Mouse (Mus musculus) adrenal gland, adult (tissue): ENCODE measurements around the gene Cnst.

Source experiments
- DNase-seq, 2 experiments: peaks; one replicate each; pipeline ENCODE4 v3.0.0; 2022 to 2023; ENCODE audit warnings: low spot score in 1 of 2; ENCODE audit not compliant: inconsistent age in 2 of 2

Gene Cnst

DNA sequence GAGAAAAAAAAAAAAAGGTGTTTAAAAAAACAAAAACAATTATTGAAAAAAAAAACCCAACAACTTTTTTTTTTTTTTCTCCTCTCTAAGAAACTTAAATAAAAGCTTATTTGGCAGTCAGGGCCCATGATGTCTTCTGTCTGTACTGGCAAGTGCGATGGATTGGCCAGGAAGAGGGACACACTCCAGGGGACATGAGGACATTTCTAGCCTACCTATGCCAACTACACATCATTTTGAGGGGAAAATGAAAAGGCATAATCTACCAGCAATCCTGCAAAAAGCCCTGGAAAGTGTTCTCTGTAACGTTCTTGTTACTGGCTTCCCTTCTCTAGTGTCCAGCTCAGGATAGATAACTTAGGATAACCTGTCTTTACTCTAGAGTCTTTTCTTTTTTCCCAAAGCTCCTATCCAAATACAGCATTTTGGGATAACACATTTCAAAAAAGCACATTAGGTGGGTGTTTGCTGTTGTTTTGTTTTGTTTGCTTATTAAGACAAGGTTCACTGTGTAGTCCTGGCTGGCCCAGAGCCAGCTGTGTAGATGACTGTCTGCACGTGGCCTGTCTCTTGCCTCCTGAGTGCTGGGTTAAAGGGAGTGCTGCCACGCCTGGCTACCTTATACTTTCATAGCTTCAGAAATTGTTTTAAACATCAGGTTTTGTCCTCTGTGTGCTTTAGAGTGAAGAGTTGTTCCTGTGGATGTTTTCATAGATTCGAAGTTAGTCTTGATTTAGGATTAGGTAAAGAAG, 7.2 kb downstream of the Cnst start:
- peak in 1 of 2 experiments; percentile 51 for DNase-seq

DNA sequence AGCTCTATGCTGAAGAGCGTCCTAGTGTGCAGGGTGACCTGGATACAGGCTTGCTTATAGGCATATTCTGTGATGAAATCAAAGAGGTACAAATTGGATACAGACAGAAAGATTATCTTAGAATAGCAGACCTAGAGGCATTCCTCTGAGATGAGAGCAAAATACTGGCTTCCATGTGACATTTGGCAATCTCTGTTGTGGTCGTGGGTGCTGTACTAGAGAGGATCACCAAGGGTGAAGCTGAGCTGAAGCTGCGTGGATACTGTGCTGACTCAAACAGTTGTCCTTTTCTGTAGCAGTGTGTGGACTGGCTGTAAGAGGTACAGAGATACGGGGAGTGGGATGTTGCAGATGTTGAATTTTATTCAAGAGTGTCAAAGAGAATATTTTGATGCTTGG, 7.8 kb downstream of the Cnst start:
- peak in 1 of 2 experiments; percentile 24 for DNase-seq

DNA sequence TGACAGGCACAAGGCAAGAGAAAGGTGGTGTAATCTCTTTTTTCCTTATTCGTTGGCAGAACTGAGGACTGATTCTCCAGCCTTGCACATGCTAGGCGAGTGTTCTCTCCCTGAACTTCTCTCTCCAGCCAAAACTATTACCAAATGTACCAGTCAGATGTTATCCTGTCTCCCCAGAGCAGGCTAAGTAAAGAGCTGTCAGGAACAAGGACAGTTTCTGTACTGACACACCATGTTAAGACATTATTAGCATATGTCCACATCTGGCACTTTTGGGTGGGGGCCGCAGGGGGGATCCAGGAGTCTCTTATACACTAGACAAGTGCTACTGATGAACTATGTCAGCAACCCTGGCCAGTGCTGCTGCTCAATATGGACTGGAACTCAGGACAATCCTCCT, 10.8 kb downstream of the Cnst start:
- peak in 1 of 2 experiments; percentile 63 for DNase-seq

DNA sequence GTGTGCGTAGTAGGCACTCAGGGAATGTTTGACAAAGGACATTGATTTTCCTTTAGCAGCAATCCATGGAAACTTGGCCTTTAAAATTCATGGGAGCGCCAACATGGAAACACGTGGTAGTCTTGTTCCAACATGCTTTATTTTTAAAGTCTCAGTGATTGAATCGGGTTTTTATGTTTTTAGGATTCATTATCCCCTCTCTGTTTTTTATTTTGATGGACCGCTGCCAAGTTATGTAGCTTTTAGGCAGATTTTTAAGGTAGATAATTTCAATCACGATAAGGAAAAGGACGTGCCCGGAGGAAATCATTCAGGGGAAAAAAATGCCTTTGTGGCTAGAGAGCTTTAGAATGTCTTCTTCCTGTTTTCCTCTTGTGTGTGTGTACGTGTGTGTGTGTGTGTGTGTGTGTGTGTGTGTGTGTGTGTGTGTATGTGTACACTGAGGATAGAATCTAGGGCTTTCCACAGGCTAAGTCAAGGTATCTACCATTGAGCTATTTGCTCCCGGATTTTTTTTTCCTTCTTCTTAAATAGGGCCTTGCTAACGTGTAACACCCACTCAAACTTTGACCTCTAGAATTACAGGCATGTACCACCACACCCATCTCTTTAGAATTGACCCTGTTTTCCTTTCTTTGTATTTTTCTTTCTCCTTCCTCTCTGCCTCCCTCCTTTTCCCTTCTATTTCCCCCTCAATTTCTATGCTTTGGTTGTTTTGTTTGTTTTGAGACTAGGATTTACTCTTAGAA, 13.4 kb downstream of the Cnst start:
- DNase-seq = peak in 1 of 2 experiments; percentile 47

DNA sequence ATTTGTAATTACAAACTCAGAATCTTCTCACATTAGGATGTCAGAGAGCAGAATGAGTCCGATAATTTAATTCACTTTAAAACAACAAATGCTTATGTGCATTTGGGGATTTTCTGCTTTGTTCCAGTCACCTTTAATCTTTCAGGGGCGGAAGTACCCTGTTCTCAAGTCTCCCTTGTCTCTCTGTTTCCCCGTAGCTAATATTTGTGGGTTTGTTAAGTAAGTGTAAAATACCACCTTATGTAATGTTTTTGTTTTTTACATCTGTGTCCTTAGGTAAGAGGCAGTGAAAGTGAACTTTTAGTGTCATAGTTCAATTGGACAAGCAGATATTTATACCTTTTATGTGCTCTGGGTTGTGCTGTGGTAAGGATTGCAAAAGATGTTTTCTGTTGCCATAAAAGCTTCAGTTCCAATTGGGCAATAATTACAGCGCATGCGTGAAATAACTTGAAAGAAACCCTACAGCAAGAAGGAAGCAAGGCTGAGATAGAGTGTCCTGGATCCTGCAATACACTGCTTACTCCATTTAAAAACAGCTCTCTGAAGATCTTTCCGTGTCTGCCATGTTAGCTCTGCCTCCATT, 14.8 kb downstream of the Cnst start:
- DNase-seq = peak in 1 of 2 experiments; percentile 55

DNA sequence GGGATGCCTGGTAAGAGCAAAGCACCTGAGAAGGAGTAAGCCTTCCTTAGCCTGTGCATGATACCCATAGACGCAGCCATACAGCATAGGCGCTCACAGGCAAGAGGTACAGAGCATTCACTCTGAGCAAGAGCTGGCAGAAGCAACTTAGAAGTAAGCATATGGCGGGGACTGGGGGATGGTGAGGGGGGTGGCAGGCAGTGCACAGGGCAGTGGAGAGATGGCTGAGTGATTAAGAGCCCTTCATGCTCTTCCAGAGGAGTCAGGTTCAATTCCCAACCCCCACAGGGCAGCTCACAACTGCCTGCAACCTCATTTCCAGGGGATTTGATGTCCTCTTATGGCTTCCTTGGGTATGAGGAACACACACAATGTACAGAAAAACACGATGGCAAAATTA, 17.0 kb downstream of the Cnst start:
- DNase-seq = no peak

DNA sequence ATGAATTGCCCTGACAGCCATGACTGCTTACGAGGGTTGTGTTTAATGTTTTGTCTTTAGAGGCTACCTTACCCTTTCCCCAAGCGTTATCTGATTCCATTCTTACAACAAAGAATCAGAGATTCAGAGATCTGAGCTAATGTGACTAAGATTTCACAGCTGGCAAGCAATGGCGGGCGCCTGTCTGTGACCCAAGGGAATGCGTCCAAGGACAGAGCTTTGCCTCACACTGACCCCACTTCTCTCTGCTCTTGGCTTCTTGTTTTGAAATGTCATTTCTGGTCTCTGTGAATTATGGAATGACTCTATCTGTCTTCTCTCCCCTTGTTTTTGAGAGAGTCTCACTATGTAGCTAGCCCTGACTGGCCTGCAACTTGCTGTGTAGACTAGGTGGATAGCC, 17.8 kb downstream of the Cnst start:
- peak; percentile 67 to 91 for DNase-seq

DNA sequence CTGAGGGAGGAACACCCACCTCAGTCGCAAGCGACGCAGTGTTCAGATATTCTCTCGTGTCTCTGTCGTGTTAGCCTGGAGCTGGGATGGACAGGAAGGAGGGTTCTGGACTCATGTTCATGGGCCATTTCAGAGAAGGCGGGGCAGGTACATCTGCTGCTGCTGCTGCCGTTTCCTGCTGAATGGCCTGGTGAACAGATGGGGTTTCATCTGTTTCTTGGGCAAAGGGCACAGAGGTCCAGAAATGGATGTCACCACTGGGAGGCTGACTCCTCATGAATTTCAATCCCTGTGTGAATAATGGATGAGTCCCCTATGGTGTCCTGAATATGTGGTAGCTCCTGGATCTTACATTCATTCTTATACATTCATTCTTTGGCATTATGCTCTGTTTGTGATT, 21.4 kb downstream of the Cnst start:
- no peak for DNase-seq

DNA sequence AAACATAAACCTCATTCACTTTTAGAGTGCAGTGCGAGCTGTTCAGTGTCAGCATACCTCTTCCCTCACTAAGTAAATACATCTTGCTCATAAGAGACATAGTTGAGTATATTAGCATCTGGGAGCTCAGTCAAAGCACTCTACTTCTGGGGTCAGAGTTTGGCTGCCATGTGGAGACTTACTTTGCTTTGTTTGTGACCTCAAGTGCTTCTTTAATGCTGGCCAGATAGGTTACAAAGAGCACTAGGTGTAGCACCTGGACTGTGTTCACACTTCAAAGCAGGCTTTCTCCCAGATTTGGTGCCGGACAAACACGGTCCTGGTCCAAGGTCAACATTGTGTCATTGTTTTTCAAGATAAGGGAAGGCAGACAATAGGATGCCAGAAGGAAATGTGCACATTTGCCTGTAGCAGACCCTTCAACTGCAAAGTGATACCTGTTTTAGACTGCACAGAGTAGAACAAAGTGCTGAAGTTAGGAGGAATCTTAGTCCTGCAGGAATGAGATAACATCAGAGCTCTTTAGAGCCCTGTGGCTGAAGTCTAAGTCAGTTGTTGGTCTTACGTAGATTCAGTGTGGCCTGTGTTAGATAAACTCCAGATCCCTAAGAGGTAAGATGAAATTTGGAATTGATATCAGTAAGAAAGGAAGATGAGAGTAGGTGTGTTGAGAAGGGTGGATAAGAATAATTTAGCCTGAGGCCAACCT, 22.7 kb downstream of the Cnst start:
- DNase-seq = peak in 1 of 2 experiments; percentile 47

DNA sequence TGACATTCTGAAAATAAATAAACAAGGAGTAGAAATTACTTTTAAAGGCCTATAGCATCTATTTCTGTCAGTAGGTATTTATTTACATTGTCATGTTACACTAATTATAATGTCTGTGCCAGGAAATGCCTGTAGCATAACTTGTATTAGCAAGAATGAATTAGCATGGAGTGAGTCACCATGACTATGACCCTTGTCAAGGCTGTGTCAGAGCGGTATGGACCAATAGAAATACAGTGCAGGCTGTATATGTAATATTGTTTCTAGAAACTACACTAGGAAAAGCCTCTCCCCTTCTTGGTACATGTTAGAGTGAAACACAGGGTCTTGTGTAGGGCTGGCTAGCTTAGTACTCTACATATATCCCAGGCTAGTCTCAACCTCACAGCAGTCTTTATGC, 24.3 kb downstream of the Cnst start:
- peak in 1 of 2 experiments; percentile 59 for DNase-seq

DNA sequence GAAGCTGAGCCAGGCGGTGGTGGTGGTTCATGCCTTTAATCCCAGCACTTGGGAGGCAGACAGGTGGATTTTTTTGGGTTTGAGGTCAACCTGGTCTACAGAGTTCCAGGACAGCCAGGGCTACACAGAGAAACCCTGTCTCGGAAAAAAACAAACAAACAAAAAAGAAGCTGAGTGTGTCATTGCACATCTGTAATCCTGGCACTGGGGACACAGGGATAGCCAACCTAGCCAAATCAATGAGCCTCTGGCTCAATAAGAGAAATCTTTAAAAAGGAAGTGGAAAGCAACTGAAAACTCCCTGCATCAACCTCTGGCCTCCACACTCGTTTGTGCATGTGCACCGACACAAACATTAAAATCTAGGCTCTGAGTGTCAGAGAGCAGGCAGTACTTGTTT, 25.5 kb downstream of the Cnst start:
- DNase-seq = no peak

DNA sequence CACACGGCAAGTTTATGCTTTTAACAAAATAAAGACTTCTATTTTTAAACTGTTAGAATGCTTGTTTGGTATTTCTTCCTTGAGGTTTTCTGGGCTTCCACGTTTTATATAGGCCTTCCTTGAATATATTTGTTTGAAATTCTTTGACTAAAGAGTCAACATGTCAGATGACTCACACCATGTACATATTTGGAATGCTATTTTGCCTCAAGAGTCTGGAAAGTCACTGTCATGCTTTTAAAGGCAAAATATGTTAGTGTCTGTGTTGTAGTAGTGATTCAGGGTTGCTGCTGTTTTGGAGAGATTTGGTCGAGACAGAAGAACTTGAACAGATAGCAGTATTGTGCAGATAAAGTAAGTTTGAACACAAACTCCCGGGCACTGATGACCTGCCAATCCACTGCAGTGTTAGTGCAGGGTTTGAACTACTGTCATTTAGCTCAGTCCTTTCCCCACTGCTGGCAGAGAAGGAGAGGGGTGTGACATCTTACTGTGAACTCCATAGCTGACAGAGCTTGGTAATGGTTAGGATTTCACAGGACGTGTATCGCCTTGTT, 27.6 kb downstream of the Cnst start:
- no peak for DNase-seq

DNA sequence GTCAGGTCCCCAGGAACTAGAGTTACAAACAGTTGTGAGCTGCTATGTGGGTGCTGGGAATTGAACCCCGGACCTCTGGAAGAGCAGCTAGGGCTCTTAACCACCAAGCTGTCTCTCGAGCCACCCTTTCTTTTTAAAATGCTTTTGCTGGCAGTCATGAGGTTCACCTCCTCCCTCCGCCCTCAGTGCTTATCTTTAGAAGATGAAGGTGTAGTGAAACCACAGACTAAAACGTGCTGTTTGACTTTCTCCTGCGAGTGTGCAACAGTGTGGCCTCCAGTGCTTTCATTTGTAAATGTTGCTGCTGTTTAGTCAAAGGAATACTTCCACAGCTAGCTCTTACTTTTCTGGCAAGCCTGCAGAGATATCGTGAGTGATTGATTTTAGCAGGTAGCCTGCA, 32.5 kb downstream of the Cnst start:
- DNase-seq = no peak

DNA sequence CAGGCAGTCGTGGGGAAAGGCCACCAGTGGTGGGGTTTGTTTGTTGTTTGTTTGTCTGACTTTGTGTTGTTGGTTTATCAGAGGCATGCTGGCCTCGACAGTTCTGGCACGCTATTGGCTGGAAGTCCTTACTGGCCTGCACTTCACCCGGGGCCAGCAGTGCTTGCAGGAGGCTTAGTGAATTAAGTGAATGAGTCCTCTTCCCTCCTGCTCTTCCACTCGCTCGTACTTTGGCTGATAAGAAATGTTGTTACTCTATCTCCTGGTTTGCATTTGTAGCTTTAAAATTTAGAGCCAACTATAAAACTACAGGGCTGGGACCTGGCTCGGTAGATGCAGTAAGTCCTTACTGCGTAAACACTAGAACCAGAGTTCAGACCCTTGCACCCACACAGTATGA, 34.0 kb downstream of the Cnst start:
- no peak for DNase-seq

DNA sequence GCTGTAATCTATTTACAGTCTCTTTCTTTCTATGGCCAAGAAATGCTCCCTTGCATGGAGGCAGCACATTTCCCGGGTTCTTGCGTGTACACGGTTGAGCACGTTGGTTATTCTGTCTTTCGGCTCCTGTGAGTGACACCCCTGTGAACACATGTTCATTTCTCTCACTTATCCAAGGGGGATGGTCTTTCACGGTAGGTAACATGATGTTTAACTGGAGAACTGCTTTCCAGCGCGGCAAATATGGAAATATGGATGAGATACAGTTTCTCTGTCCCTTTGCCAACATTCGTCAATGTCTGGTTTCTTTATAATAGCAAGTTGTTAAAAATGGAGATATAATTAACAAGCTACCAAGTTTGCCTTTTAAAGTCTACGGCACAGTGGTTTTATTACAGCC, 35.3 kb downstream of the Cnst start:
- no peak for DNase-seq

DNA sequence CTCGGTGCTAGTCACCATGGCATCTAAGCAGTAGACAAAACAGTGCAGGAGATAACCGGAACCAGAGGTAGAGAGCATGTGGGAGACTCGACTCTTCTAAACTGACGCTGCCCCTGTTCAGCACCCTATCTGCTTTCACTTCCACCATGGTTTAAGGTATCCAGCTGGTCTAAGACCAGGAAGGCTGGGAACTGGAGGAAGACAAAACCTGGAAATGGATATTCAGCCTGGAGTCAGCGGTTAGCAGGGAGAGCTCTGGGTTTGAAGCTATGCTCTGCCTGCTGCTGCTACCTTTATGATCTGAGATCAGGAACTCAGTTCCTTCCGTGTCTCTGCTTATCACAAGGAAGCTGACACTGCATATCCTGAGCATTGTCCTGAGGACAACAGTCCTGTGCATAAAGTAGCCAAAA, 35.9 kb downstream of the Cnst start:
- no peak for DNase-seq

DNA sequence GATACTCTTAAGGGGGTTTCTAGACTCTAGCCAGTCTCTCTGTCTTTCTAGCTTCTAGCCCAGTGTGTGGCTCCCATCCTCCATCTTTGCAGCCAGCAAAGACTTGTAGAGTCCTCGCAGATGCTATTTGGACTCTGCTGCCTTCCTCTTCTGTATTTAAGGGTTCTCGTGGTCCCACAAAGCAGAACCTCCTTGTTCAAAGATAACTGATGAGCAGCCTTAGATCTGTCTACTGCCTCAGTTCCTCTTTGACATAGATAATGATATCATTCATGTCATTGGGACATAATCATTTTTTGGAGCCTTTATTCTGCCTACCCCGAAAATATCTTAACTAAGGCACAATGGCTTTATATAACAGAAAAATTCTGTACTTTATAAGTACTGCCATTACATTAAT, 36.9 kb downstream of the Cnst start:
- no peak for DNase-seq

DNA sequence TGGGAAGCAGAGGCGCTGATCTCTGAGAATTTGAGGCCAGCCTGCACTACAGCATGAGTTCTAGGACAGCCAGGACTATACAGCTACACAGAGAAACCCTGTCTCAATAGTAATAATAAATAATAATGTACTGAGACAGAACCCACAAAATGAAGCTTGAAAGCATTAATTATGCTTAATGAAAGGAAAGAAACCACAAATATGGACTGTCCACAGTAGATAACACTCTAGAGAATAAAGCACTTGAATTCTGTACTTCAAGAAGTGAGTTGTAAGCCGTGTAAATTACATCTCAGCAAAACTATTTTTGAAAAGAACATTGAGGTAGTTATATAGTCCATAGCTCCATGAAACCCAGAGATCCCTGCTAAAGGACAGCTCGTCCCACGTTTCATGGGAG, 38.0 kb downstream of the Cnst start:
- DNase-seq = no peak

DNA sequence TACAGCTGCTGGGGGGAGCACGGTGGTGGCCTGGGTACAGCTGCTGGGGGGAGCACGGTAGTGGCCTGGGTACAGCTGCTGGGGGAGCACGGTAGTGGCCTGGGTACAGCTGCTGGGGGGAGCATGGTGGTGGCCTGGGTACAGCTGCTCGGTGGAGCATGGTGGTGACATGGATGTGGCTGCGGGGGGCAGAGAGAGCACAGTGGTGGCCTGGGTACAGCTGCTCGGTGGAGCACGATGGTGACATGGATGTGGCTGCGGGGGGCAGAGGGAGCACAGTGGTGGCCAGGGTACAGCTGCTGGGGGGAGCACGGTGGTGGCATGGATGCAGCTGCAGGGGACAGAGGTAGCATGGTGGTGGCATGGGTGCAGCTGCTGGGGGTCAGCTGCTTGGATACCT, 39.5 kb downstream of the Cnst start:
- no peak for DNase-seq

DNA sequence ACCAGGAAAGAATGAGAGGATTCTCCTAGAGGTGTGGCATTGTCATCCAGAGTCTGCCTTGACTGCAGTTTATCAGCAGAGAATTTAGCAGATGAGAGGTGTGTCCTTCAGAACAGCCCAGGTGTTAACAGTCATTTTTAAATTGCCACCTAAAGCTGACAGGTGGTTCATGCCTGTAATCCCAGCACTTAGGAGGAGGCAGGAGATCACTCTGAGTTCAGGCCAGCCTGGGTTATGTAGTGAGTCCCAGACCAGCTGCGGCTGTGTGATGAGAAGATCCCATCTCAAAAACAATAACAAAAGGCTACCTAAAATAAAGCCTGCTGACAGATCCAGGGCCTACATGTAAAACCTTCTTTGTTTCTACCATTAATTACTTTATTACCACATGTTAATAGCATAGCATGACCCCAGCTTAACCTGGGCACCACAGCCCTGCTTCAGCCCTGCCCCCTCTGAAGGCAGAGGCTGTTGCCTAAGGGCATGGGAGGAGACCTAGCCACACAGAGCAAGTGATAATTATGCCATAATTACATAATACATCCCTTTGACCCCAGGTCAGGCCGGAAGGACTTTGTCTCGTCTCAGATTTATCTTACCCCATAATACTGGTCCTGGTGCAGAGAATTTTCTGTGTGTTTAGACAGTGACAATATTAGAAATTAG, 40.4 kb downstream of the Cnst start:
- DNase-seq = no peak

DNA sequence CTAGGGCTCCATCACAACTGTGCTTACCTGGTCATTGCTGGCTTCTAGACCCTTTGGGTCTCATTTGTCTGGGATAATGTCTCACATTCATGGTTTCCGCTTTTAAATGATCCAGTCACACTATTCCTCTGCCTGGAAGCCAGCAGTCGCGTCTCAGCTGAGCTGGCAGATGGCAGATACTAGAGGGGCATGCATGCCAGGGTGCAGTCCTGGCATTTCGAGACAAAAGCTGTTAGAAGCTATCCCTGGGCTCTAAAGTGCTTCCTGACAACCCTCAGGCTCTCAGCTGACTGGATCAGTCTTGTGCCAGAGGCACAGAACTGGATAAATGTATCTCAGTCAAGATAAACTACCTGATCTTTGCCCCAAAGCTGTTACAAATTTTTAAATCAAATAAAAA, 42.1 kb downstream of the Cnst start:
- DNase-seq = no peak
